Mouse (Mus musculus): ENCODE data around the gene Gm14406.

DNA sequence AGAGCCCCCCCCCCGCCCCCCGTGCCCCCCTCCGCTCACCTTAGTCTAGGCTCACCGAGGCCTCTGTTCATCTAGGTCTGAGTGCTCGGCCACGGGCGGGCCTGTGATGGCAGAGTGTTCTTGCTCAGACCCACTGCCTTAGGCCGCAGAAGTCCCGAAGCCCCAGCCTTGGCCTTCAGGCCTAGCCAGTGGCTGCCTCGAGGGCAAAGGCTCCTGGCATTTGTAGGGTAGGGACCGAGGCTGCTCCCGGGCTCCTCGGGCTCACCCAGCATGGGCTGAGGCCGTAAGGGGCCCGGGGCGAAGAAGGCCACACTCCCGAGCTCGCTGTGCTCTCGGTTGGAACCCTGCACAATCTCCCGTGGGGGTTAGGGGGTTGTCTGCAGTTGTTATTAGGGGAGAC lies 54.9 kb downstream of the Gm14406 start:
- TF ChIP-seq CTCF (IDR thresholded peaks at IDR 0.05; ENCODE audit: low read depth) (no peak), EP300 (optimal IDR thresholded peaks at IDR 0.05) (no peak)
